ENCODE assay signal across 15 mouse cellular contexts in genomic region chr2:180508455-180509115, GRCm38 (mm10). TPM values are rescaled to one million over a fixed set of nuclear protein-coding genes. Genes with fewer than 3 reads are reported as not detected.
"Had no signal": no experiment of that assay in that cellular context is flagged by ENCODE, and none has a peak within 500 bp of the region (broad histone marks: within the 10 kb centered on the region; RNA-seq: fewer than 3 reads in every experiment).

No protein-coding gene starts in this region.

- DNase-seq: kidney, adult 18-20 months; layer of hippocampus, postnatal 36 days; lung, embryonic 14.5 days; lung, postnatal 10 days; lung, postnatal 4 days; thymus, postnatal 4 days had no signal

- H3K27ac ChIP-seq: intestine, embryonic 15.5 days; kidney, postnatal 0 days; limb, embryonic 15.5 days; liver, embryonic 12.5 days; neural tube, embryonic 15.5 days; stomach, postnatal 0 days had no signal

- H3K4me2 ChIP-seq: intestine, embryonic 15.5 days; limb, embryonic 15.5 days; liver, embryonic 12.5 days; lung, embryonic 14.5 days; neural tube, embryonic 15.5 days had no signal

- H3K4me3 ChIP-seq: intestine, embryonic 15.5 days; limb, embryonic 15.5 days; liver, embryonic 12.5 days; myocyte; neural tube, embryonic 15.5 days had no signal

- H3K9me3 ChIP-seq: intestine, embryonic 15.5 days; limb, embryonic 15.5 days; liver, embryonic 12.5 days; neural tube, embryonic 15.5 days had no signal

- H3K36me3 ChIP-seq: intestine, embryonic 15.5 days; limb, embryonic 15.5 days; liver, embryonic 12.5 days; neural tube, embryonic 15.5 days had no signal

- H3K27me3 ChIP-seq: intestine, embryonic 15.5 days; liver, embryonic 12.5 days; neural tube, embryonic 15.5 days had no signal

- ATAC-seq: intestine, embryonic 15.5 days; liver, embryonic 12.5 days had no signal

- H3K9ac ChIP-seq: intestine, embryonic 15.5 days; limb, embryonic 15.5 days; liver, embryonic 12.5 days; lung, embryonic 14.5 days; neural tube, embryonic 15.5 days had no signal

- H3K4me1 ChIP-seq: liver, embryonic 12.5 days had no signal

RNA-seq across cellular contexts. Expression of gene Ntsr1, which starts 8.8 kb away (rescaled TPM):
- total RNA-seq: megakaryocyte, adult 5-6 weeks had no signal
- polyA plus RNA-seq: limb, embryonic 11.5 days; myocyte had no signal
